Mouse (Mus musculus) MEL (cell line): Measurements from ENCODE around the gene Ccdc97. TPM values are rescaled to one million over a fixed set of nuclear protein-coding genes. Genes with fewer than 3 reads are reported as not detected.

Experiments
- DNase-seq: peaks from one replicate; pipeline ENCODE4 v3.0.0; 2011; ENCODE audit warnings: low read depth, low spot score
- H3K27ac ChIP-seq: 2 replicates; pipeline ENCODE4 v1.5.1; 2012; ENCODE audit warnings: low read depth, mild to moderate bottlenecking, control low read depth, low read length, moderate library complexity; ENCODE audit not compliant: control insufficient read depth
- H3K27me3 ChIP-seq, 2 experiments: fragments of 150-350 bp in 1 of 2; sonication (generic) in 1 of 2; 2 replicates each; pipeline ENCODE4 v1.6.1; 2012; ENCODE audit warnings: low read length in 2 of 2, mild to moderate bottlenecking in 2 of 2, improper control_type of control experiment in 1 of 2, moderate library complexity in 1 of 2; ENCODE audit not compliant: insufficient read depth in 2 of 2, control insufficient read depth in 1 of 2
- H3K36me3 ChIP-seq, 2 experiments: 2 replicates each; pipeline ENCODE4 v1.6.1; 2012 to 2014; ENCODE audit warnings: low read length in 2 of 2, improper control_type of control experiment in 1 of 2, inconsistent platforms in 1 of 2, mild to moderate bottlenecking in 1 of 2; ENCODE audit not compliant: insufficient read depth in 2 of 2, control insufficient read depth in 1 of 2
- H3K4me1 ChIP-seq, 2 experiments: fragments of 150-350 bp in 1 of 2; sonication (generic) in 1 of 2; 2 replicates each; pipeline ENCODE4 v1.6.1; 2012; ENCODE audit warnings: low read length in 2 of 2, improper control_type of control experiment in 1 of 2, mild to moderate bottlenecking in 1 of 2; ENCODE audit not compliant: insufficient read depth in 2 of 2, control insufficient read depth in 1 of 2
- H3K4me3 ChIP-seq, 2 experiments: fragments of 150-350 bp in 1 of 2; sonication (generic) in 1 of 2; 2 replicates each; pipeline ENCODE4 v1.5.1; 2012; ENCODE audit warnings: low read depth in 2 of 2, low read length in 2 of 2, mild to moderate bottlenecking in 2 of 2, moderate library complexity in 2 of 2, control low read depth in 1 of 2, improper control_type of control experiment in 1 of 2; ENCODE audit not compliant: control insufficient read depth in 1 of 2, insufficient read depth in 1 of 2
- H3K79me2 ChIP-seq: 2 replicates; pipeline ENCODE4 v1.6.1; 2012; ENCODE audit warnings: mild to moderate bottlenecking, low read length, moderate library complexity; ENCODE audit not compliant: control insufficient read depth, poor library complexity, insufficient read depth
- H3K9ac ChIP-seq: 2 replicates; pipeline ENCODE4 v1.6.1; 2012; ENCODE audit warnings: low read depth, mild to moderate bottlenecking, control low read depth, low read length, moderate library complexity; ENCODE audit not compliant: control insufficient read depth, poor library complexity, severe bottlenecking
- H3K9me3 ChIP-seq: fragments of 150-350 bp; sonication (generic); replicated peaks from 2 replicates; pipeline ENCODE4 v1.6.1; 2012; ENCODE audit warnings: mild to moderate bottlenecking, low read length, improper control_type of control experiment, moderate library complexity; ENCODE audit not compliant: insufficient read depth
- CHD2 ChIP-seq: IDR thresholded peaks from 2 replicates; pipeline ENCODE4 v1.6.1; 2011; ENCODE audit warnings: low read length, improper control_type of control experiment
- CTCF ChIP-seq, 3 experiments: IDR thresholded peaks in 2 of 3; conservative IDR thresholded peaks in 1 of 3; 2 replicates each; pipeline ENCODE4 v1.5.1; 2011 to 2012; ENCODE audit warnings: low read length in 3 of 3, low read depth in 2 of 3, mild to moderate bottlenecking in 2 of 3, improper control_type of control experiment in 1 of 3, inconsistent platforms in 1 of 3, mixed read lengths in 1 of 3, moderate library complexity in 1 of 3; ENCODE audit not compliant: control insufficient read depth in 1 of 3, insufficient read depth in 1 of 3, poor library complexity in 1 of 3, severe bottlenecking in 1 of 3
- E2F4 ChIP-seq: IDR thresholded peaks from 2 replicates; pipeline ENCODE4 v1.6.1; 2011; ENCODE audit warnings: low read depth, low read length, improper control_type of control experiment, borderline replicate concordance
- HCFC1 ChIP-seq: IDR thresholded peaks from 2 replicates; pipeline ENCODE4 v1.6.1; 2012; ENCODE audit warnings: low read depth, mild to moderate bottlenecking, inconsistent platforms, low read length, improper control_type of control experiment, moderate library complexity
- MAFK ChIP-seq: IDR thresholded peaks from 2 replicates; pipeline ENCODE4 v1.6.1; 2011; ENCODE audit warnings: low read depth, mild to moderate bottlenecking, low read length, improper control_type of control experiment, borderline replicate concordance
- MYB ChIP-seq: IDR thresholded peaks from 2 replicates; pipeline ENCODE4 v1.6.1; 2011; ENCODE audit warnings: mild to moderate bottlenecking, low read depth, low read length, improper control_type of control experiment
- POLR2A ChIP-seq, 2 experiments: IDR thresholded peaks; 2 replicates each; pipeline ENCODE4 v1.6.1; 2011 to 2012; ENCODE audit warnings: low read length in 2 of 2, mild to moderate bottlenecking in 2 of 2, control low read depth in 1 of 2, improper control_type of control experiment in 1 of 2, low read depth in 1 of 2, moderate library complexity in 1 of 2; ENCODE audit not compliant: control insufficient read depth in 1 of 2, insufficient read depth in 1 of 2, poor library complexity in 1 of 2
- POLR2AphosphoS2 ChIP-seq: IDR thresholded peaks from 2 replicates; pipeline ENCODE4 v1.6.1; 2011; ENCODE audit warnings: low read length, improper control_type of control experiment
- RAD21 ChIP-seq: IDR thresholded peaks from 2 replicates; pipeline ENCODE4 v1.6.1; 2011; ENCODE audit warnings: mild to moderate bottlenecking, low read depth, low read length, improper control_type of control experiment
- SMC3 ChIP-seq: IDR thresholded peaks from 2 replicates; pipeline ENCODE4 v1.6.1; 2011; ENCODE audit warnings: low read depth, low read length, improper control_type of control experiment
- TBP ChIP-seq: IDR thresholded peaks from 2 replicates; pipeline ENCODE4 v1.8.0; 2011; ENCODE audit warnings: low read depth, low read length, improper control_type of control experiment
- UBTF ChIP-seq: IDR thresholded peaks from 2 replicates; pipeline ENCODE4 v1.6.1; 2012; ENCODE audit warnings: low read depth, mild to moderate bottlenecking, inconsistent platforms, low read length, improper control_type of control experiment, moderate library complexity, borderline replicate concordance; ENCODE audit not compliant: insufficient read depth
- polyA plus RNA-seq, 2 experiments: library from polyadenylated mRNA; stranded (reverse) in 1 of 2; unstranded in 1 of 2; fragments of >175 nt in 1 of 2; fragments of >200 nt in 1 of 2; gene quantifications; 2 replicates each; pipeline versions ENCODE4 v1.2.1 to v1.2.4; 2012; ENCODE audit warnings: low replicate concordance in 2 of 2, low read depth in 1 of 2; ENCODE audit not compliant: insufficient read length in 2 of 2, insufficient read depth in 1 of 2, missing spikeins in 1 of 2
- total RNA-seq: library from RNA; depleted of rRNA; stranded (reverse); fragments of 300-350 nt; gene quantifications from 2 replicates; pipeline ENCODE4 v1.2.3, GENCODE M21; 2012

The Ccdc97 gene
- total and polyA plus RNA-seq, 3 experiments, result 8.4 to 39.7 TPM; not detected in 1

- peaks cover 9% of the 10 kb centered on the region; the same call in 1 of the 2 replicates for H3K79me2 ChIP-seq
- H3K4me3 ChIP-seq, result no peak overlapping the region
- no peak for TF ChIP-seq CHD2
- peak in 1 of 2 experiments; percentile 49; a peak in 2 of 4 replicates for TF ChIP-seq POLR2A (IDR thresholded peaks at IDR 0.05; ENCODE audit: control insufficient read depth in 1 of 2, insufficient read depth in 1 of 2, low read depth in 1 of 2, low read length in 2 of 2, poor library complexity in 1 of 2)
- no peak overlapping the region for H3K27ac ChIP-seq
- no peaks in the 10 kb centered on the region for H3K27me3 ChIP-seq
- no peaks in the 10 kb centered on the region for H3K9me3 ChIP-seq
- peaks cover 17% of the 10 kb centered on the region in 2 experiments for H3K36me3 ChIP-seq
- H3K4me1 ChIP-seq, result peaks cover 0 to 2% of the 10 kb centered on the region in 2 experiments; a peak in 1 of 4 replicates
- no peak overlapping the region for H3K9ac ChIP-seq
- DNase-seq, result peak; percentile 27
Measured at GRCm38 (mm10) chr7:25704716-25705364, 14.0 kb downstream of the Ccdc97 start.

DNA sequence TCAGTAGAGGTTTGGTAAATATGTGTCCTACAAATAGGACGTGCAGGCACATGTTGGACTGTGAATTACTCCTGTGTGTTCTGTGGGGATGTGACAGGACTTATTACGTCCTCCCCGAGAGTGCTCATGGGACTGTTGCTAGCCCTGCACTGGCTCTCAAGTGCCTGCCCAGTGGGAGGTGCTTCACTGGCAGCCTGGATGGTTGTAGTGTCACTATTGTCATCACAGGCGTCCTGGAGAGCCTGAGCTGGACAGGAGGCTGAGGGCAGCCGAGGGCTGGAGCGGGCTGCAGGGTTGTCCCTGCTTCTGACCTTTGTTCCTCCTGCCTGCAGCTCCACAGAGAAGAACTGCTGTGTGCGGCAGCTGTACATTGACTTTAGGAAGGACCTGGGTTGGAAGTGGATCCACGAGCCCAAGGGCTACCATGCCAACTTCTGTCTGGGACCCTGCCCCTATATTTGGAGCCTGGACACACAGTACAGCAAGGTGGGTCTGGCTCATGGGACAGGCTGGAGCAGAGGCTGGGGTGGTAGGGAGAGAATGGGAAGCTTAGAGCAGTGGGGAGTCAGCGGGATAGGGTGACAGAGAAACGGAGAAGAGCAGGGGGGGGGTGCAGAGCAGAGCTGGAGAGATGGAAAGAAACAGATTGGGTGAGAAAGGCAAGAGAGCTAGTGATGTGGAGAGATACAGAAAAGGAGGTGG, 14.9 kb downstream of the Ccdc97 start:
- H3K9ac ChIP-seq, result no peak overlapping the region
- peaks cover 11% of the 10 kb centered on the region; the same call in 1 of the 2 replicates for H3K79me2 ChIP-seq
- H3K27ac ChIP-seq, result no peak overlapping the region
- no peaks in the 10 kb centered on the region for H3K27me3 ChIP-seq
- TF ChIP-seq UBTF, result no peak
- no peak for TF ChIP-seq HCFC1
- no peak for TF ChIP-seq TBP
- 0 out of 2 replicates have a peak, but pooled peaks have one; percentile 59 for TF ChIP-seq POLR2AphosphoS2
- no peak for TF ChIP-seq MYB
- DNase-seq, result no peak
- H3K4me3 ChIP-seq, result no peak overlapping the region
- H3K9me3 ChIP-seq, result no peaks in the 10 kb centered on the region
- H3K4me1 ChIP-seq, result peaks cover 0 to 2% of the 10 kb centered on the region in 2 experiments; a peak in 1 of 4 replicates
- H3K36me3 ChIP-seq, result peaks cover 17 to 24% of the 10 kb centered on the region in 2 experiments

GRCm38 (mm10) chr7:25702350-25702749, 16.5 kb downstream of the Ccdc97 start:
- no peaks in the 10 kb centered on the region for H3K27me3 ChIP-seq
- peak; percentile 65 for DNase-seq
- peaks cover 17 to 28% of the 10 kb centered on the region in 2 experiments for H3K36me3 ChIP-seq
- no peak overlapping the region for H3K9ac ChIP-seq
- H3K9me3 ChIP-seq, result no peaks in the 10 kb centered on the region
- no peak overlapping the region for H3K27ac ChIP-seq
- TF ChIP-seq RAD21 (peak; percentile 15), MAFK (no peak), E2F4 (no peak), SMC3 (0 out of 2 replicates have a peak, but pooled peaks have one; percentile 19), CTCF (IDR thresholded peaks at IDR 0.05 in 2 of 3, conservative IDR thresholded peaks at IDR 0.05 in 1 of 3; ENCODE audit: control insufficient read depth in 1 of 3, insufficient read depth in 1 of 3, low read depth in 2 of 3, low read length in 3 of 3, poor library complexity in 1 of 3, severe bottlenecking in 1 of 3) (peak; percentile 30 to 46 (median 40); a peak in 5 of 6 replicates), POLR2A (IDR thresholded peaks at IDR 0.05; ENCODE audit: control insufficient read depth in 1 of 2, insufficient read depth in 1 of 2, low read depth in 1 of 2, low read length in 2 of 2, poor library complexity in 1 of 2) (0 out of 4 replicates have a peak, but pooled peaks of 1 of the 2 experiments have one; percentile 3)
- TF ChIP-seq, all 39 proteins: peak for 4
- Histone ChIP-seq H3K4me3 (no peak overlapping the region), H3K79me2 (peaks cover 13% of the 10 kb centered on the region), H3K4me1 (peaks cover 0 to 2% of the 10 kb centered on the region in 2 experiments; a peak in 1 of 4 replicates)
